In the genomic region with DNA sequence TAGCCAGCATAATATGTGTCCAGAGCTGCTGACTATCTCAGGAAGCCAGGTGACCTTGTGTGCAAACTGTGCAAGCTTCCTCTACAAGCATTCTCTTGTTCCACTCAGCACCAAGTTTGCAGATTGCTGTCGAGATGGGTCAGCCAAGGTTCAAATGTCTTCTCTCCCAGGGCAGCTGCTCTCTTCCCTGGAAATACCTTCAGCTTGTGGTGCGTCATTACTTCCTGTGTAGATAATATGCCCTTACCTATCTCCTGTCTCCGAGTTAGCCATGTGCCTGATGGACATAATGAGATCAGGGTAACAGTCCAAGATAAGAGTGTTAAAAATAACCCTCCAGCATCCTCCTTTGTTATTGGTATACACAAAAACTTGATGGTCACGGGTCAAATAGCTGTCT, we compare ENCODE assay signal across 13 mouse cellular contexts.
"Had no signal": no experiment of that assay in that cellular context is flagged by ENCODE, and none has a peak within 500 bp of the region (broad histone marks: within the 10 kb centered on the region; RNA-seq: fewer than 3 reads in every experiment).

No protein-coding gene starts in this region.

- DNase-seq: left cerebral cortex, postnatal 4 days; liver, postnatal 0 days; lung, embryonic 14.5 days; thymus, adult 18-20 months; thymus, postnatal 36 days had no signal

- ATAC-seq: liver, postnatal 0 days; lung, postnatal 0 days; midbrain, embryonic 13.5 days had no signal

- H3K9me3 ChIP-seq: limb, embryonic 12.5 days; limb, embryonic 15.5 days; midbrain, embryonic 13.5 days had no signal

- H3K36me3 ChIP-seq: limb, embryonic 12.5 days; limb, embryonic 15.5 days; midbrain, embryonic 13.5 days had no signal

- H3K27ac ChIP-seq: kidney, postnatal 0 days; limb, embryonic 12.5 days; limb, embryonic 15.5 days; liver, embryonic 14.5 days; macrophage; midbrain, embryonic 13.5 days had no signal

- H3K4me3 ChIP-seq: limb, embryonic 12.5 days; limb, embryonic 15.5 days; midbrain, embryonic 13.5 days had no signal

- H3K9ac ChIP-seq: limb, embryonic 12.5 days; limb, embryonic 15.5 days; liver, embryonic 14.5 days; liver, postnatal 0 days; lung, embryonic 14.5 days; midbrain, embryonic 13.5 days had no signal

- H3K27me3 ChIP-seq: limb, embryonic 12.5 days; limb, embryonic 15.5 days; midbrain, embryonic 13.5 days had no signal

- H3K4me1 ChIP-seq: limb, embryonic 12.5 days; limb, embryonic 15.5 days had no signal

- H3K4me2 ChIP-seq: limb, embryonic 12.5 days; limb, embryonic 15.5 days; liver, embryonic 11.5 days; lung, embryonic 14.5 days; midbrain, embryonic 13.5 days had no signal
